Mouse (Mus musculus) embryonic fibroblast, embryonic 13.5 days (primary cell): ENCODE data around the gene Mgp. TPM values are rescaled to one million over a fixed set of nuclear protein-coding genes. Genes with fewer than 3 reads are reported as not detected.
A peak's percentile ranks its signal among the peaks of the same experiment; 100 is the strongest.
"Not testable (repeated sequence)": the region's sequence is repeated elsewhere in the genome, so short reads cannot be mapped to it uniquely, and the experiment has no call there.

Source experiments
- H3K27ac ChIP-seq: 2 replicates; pipeline ENCODE4 v1.5.1; 2012; ENCODE audit warnings: low read length, control low read depth, inconsistent platforms; ENCODE audit not compliant: insufficient read depth
- H3K4me1 ChIP-seq: 2 replicates; pipeline ENCODE4 v1.6.1; 2011; ENCODE audit warnings: low read length; ENCODE audit not compliant: control insufficient read depth, insufficient read depth
- H3K4me3 ChIP-seq: 2 replicates; pipeline ENCODE4 v1.5.1; 2011; ENCODE audit warnings: mild to moderate bottlenecking, control low read depth, low read length; ENCODE audit not compliant: insufficient read depth
- CTCF ChIP-seq: IDR thresholded peaks from 2 replicates; pipeline ENCODE4 v1.5.1; 2011; ENCODE audit warnings: mild to moderate bottlenecking, control low read depth, low read length, moderate library complexity, borderline replicate concordance; ENCODE audit not compliant: insufficient read depth
- POLR2A ChIP-seq: IDR thresholded peaks from 2 replicates; pipeline ENCODE4 v1.6.1; 2011; ENCODE audit warnings: low read depth, mild to moderate bottlenecking, control low read depth, low read length, moderate library complexity
- polyA plus RNA-seq: library from polyadenylated mRNA; stranded (reverse); fragments of >200 nt; gene quantifications from 2 replicates; pipeline ENCODE4 v1.2.4, GENCODE M21; 2011; ENCODE audit warnings: low read depth; ENCODE audit not compliant: missing spikeins, insufficient read length

The Mgp gene
- polyA plus RNA-seq, 1 experiment = 2,420 TPM

DNA sequence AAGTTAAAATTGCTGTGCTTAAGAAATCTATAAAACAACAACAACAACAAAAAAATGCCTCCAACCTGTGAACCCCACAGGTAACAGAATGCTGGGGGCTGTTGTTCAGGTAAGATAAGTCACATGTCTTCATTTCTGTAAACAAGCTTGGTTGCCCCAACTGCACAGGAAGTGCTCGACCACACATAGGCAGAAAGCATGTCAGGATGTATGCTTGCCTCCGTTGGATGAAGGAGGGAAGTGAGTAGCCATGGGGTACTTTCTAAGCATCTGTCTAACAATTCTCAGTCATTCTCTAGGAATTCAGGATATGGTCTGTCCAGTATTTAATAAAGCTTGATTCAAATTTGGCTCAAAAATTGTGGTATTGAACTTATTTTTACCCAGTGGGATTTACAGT is 23.3 kb upstream of the Mgp start:
- peak overlapping the region; percentile 99 for H3K27ac ChIP-seq
- no peak for TF ChIP-seq CTCF
- TF ChIP-seq POLR2A = no peak
- H3K4me3 ChIP-seq = no peak overlapping the region
- H3K4me1 ChIP-seq = peaks cover 24% of the 10 kb centered on the region

GRCm38 (mm10) chr6:136898222-136898621 is 22.6 kb upstream of the Mgp start:
- H3K27ac ChIP-seq = peak overlapping the region; percentile 99
- no peak overlapping the region for H3K4me3 ChIP-seq
- TF ChIP-seq CTCF (no peak), POLR2A (no peak)
- peaks cover 24% of the 10 kb centered on the region for H3K4me1 ChIP-seq

- TF ChIP-seq CTCF = no peak
- peak; percentile 14; the same call in 1 of the 2 replicates for TF ChIP-seq POLR2A
- Histone ChIP-seq H3K27ac (peak overlapping the region; percentile 99), H3K4me1 (peaks cover 24% of the 10 kb centered on the region), H3K4me3 (no peak overlapping the region)
Measured at GRCm38 (mm10) chr6:136897789-136898188, 22.2 kb upstream of the Mgp start.

DNA sequence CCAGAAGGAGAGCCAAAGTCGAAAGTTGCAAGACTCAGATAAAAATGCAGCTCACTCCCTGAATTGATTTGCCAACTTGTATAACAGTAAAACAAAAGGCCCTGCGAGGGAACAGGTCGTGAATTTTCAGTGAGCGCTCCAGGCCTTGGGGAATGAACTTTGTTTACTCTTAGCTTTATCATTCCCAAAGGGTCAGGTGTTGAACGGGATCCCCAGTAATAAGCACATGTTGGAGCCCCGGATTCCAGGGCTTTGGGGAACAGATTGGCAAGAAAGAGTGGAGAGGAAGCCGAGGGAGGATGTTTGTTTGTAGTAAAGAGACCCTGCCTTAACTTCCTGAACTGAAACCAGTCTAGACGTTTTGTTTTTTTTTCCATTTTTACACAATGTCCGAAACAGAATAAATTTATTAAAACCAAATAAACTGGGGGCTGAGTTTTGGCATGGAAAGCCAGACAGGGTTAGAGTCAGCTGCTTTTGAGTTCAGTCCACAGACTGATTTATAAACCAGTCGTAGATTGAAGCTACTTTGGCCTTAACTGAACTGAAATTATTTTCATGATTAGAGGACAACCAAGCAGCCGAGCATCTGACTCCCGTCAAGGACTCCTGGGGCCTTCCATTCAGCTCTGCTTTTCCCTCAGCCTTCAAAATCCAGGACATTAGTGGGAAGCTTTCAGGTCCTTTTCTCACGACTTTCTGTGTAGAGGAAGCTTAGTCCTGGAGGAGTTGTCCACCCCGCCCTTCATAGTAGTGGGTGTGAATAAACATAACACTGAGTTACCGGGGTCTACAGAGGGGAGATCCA is 19.1 kb upstream of the Mgp start:
- TF ChIP-seq CTCF (no peak), POLR2A (no peak)
- no peak overlapping the region for H3K4me3 ChIP-seq
- H3K27ac ChIP-seq = peak overlapping the region; percentile 66
- H3K4me1 ChIP-seq = peaks cover 19% of the 10 kb centered on the region

- Histone ChIP-seq H3K4me3 (no peak overlapping the region), H3K27ac (no peak overlapping the region), H3K4me1 (peaks cover 12% of the 10 kb centered on the region)
- TF ChIP-seq CTCF = no peak
- TF ChIP-seq POLR2A = no peak
Measured at GRCm38 (mm10) chr6:136892002-136892401, 16.4 kb upstream of the Mgp start.

- TF ChIP-seq CTCF = no peak
- TF ChIP-seq POLR2A = no peak
- no peak overlapping the region for H3K27ac ChIP-seq
- peaks cover 2% of the 10 kb centered on the region; the same call in 1 of the 2 replicates for H3K4me1 ChIP-seq
- H3K4me3 ChIP-seq = no peak overlapping the region
Measured at GRCm38 (mm10) chr6:136889554-136889953, 13.9 kb upstream of the Mgp start.

DNA sequence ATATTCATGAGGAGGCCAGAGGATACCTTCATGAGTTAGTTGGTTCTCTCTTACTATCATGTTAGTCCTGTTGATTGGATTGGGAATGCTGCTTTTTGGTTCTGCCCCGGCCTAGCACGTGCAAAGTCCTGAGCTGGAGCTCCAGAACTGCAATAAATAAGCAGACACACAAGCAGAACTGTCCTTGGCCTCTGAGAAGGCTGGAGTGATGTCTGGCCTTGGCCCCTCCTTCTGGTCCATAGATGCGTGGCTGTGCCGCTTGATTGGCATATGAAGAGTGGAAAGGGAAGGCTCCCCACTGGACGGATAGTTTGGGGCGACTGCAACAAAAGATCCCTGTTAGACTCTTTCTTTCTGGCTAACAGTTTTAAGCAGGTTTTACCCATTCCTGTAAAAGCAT is 13.4 kb upstream of the Mgp start:
- TF ChIP-seq POLR2A = no peak
- no peak for TF ChIP-seq CTCF
- Histone ChIP-seq H3K4me1 (peaks cover 2% of the 10 kb centered on the region; the same call in 1 of the 2 replicates), H3K4me3 (no peak overlapping the region), H3K27ac (no peak overlapping the region)

DNA sequence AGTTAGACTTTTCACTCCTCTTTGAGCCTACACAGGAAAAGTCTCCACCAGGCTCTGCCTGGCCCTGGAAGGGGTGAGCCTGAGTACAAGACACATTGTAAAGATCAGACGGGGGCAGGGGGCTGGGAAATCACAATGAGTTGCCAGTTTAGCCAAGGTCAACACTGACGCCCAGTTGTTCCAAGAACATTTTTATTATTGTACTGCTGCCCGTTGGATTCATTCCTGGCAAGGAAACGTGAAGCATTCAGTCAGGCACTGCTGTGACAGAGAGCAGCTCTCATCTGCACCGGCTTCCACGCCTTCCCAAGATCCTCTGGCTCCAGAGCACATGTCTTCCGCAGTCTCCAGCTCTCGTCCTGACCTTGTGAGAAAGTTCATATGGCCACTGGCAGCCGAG is 12.2 kb upstream of the Mgp start:
- no peak overlapping the region for H3K4me3 ChIP-seq
- 0 out of 2 replicates have a peak overlapping the region, but pooled peaks have one; percentile 30 for H3K27ac ChIP-seq
- TF ChIP-seq CTCF (no peak), POLR2A (no peak)
- H3K4me1 ChIP-seq = peaks cover 2% of the 10 kb centered on the region; the same call in 1 of the 2 replicates

DNA sequence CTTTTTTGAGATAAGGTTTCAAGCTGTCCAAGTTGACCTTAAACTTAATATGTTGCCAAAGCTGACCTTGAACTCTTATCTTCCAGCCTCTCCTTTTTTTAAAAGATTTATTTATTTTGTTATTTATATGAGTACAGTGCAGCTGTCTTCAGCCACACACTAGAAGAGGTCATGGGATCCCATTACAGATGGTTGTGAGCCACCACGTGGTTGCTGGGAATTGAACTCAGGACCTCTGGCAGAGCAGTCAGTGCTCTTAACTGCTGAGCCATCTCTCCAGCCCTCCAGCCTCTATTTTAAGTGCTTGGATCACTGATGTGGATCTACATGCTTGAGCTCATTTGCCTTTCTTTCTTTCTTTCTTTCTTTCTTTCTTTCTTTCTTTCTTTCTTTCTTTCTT is 9.1 kb upstream of the Mgp start:
- not testable (repeated sequence) for H3K4me1 ChIP-seq, H3K4me3 ChIP-seq, H3K27ac ChIP-seq

GRCm38 (mm10) chr6:136883961-136884360 is 8.3 kb upstream of the Mgp start:
- no peak for TF ChIP-seq POLR2A
- no peak for TF ChIP-seq CTCF
- Histone ChIP-seq H3K4me3 (no peak overlapping the region), H3K27ac (no peak overlapping the region), H3K4me1 (peaks cover 2% of the 10 kb centered on the region; the same call in 1 of the 2 replicates)

GRCm38 (mm10) chr6:136883431-136883915 is 7.8 kb upstream of the Mgp start:
- H3K4me3 ChIP-seq = no peak overlapping the region
- H3K27ac ChIP-seq = no peak overlapping the region
- peaks cover 2% of the 10 kb centered on the region; the same call in 1 of the 2 replicates for H3K4me1 ChIP-seq
- no peak for TF ChIP-seq CTCF
- no peak for TF ChIP-seq POLR2A
